8 mouse cellular contexts compared by ENCODE assay signal in the genomic region with DNA sequence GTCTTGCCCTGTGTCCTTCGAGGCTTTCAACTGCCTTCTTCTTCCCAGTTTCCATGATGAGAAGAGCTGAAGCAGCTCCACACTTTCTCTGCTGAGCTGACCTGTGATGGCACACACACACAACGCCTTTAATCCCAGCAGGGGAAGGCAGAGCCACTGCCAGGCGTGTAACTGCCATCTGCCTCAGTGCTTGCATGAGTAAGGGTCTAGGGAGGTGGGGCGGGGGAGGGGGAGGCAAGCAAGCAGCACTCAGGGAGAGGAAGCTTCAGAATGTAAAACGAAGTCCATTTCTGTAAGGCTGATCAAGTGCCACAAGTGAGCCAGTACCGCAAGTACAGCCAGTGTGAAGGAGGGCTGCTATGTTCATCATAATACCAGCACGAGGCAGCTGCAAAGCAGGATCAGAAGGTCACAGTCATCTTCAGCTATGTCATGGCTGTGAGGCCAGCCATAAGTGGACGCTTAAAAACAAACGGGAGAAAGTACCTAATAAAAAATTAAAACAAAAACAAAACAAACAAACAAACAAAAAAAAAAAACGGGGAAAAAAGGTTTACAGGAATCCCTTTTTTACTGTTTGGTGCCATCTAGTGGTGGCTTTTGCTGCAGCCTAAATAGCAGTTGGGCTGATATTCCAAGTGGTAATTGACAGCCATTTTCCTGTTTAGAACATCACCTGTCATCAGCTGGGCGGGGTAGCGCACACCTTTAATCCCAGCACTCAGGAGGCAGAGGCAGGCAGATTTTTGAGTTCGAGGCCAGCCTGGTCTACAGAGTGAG. TPM values are rescaled to one million over a fixed set of nuclear protein-coding genes. Genes with fewer than 3 reads are reported as not detected.
DNase-seq lines count a peak whose midpoint lies in the region; ATAC-seq and TF ChIP-seq lines count a peak whose summit lies in the region.
"Had no signal": no experiment of that assay in that cellular context is flagged by ENCODE, and none has a peak within 500 bp of the region (broad histone marks: within the 10 kb centered on the region; RNA-seq: fewer than 3 reads in every experiment).

No protein-coding gene starts in this region.

- H3K27me3 ChIP-seq in hindbrain, postnatal 0 days (ENCODE audit: insufficient read depth, low read length), result no peaks in the 10 kb centered on the region

- ATAC-seq in erythroblast, adult 5-6 weeks (replicated peaks; ENCODE audit: low FRiP score, poor library complexity, severe bottlenecking), result peak; percentile 71
- ATAC-seq in hindbrain, postnatal 0 days, result peak; percentile 72

- H3K27ac ChIP-seq in hindbrain, postnatal 0 days, result peak overlapping the region; percentile 74

- H3K9ac ChIP-seq in hindbrain, postnatal 0 days (replicated peaks; ENCODE audit: low read length), result peak overlapping the region; percentile 21; the same call in 1 of the 2 replicates

- H3K4me2 ChIP-seq in hindbrain, postnatal 0 days (ENCODE audit: low read depth, low read length), result no peak overlapping the region

- WGBS in hindbrain, postnatal 0 days, result 54% methylated on average over 13 of the region's 13 CpGs
- 66% methylated on average over 13 of the region's 13 CpGs for WGBS in lung, adult 2 months

- TF ChIP-seq CTCF in hindbrain, postnatal 0 days (IDR thresholded peaks at IDR 0.05; ENCODE audit: low read depth), result peak; percentile 79
- TF ChIP-seq CTCF in lung, adult 2 months (IDR thresholded peaks at IDR 0.05; ENCODE audit: insufficient read depth, low read length), result no peak

- H3K4me3 ChIP-seq in hindbrain, postnatal 0 days (ENCODE audit: low read length), result no peak overlapping the region
- H3K4me3 ChIP-seq in lung, adult 2 months (replicated peaks; ENCODE audit: extremely low read depth, low read depth, low read length), result no peak overlapping the region
- H3K4me3 ChIP-seq: myocyte had no signal

- H3K4me1 ChIP-seq in hindbrain, postnatal 0 days (ENCODE audit: insufficient read depth, low read length), result no peaks in the 10 kb centered on the region
- peaks cover 4% of the 10 kb centered on the region; the same call in 1 of the 2 replicates for H3K4me1 ChIP-seq in lung, adult 2 months (ENCODE audit: control insufficient read depth, insufficient read depth, low read length)

- H3K9me3 ChIP-seq in hindbrain, postnatal 0 days (ENCODE audit: low read length), result no peaks in the 10 kb centered on the region

- peaks cover 31% of the 10 kb centered on the region for H3K36me3 ChIP-seq in hindbrain, postnatal 0 days (ENCODE audit: insufficient read depth, low read length)

- DNase-seq in 3T3-L1 (ENCODE audit: low read depth, low spot score), result peak; percentile 85
- peak; percentile 64 to 67 for DNase-seq in B cell, adult 2 months
- DNase-seq in brain, adult 2 months (ENCODE audit: low read depth, low spot score), result peak; percentile 80
- peak; percentile 92 for DNase-seq in hindbrain, postnatal 0 days (ENCODE audit: low spot score)
- peak; percentile 28 for DNase-seq in lung, adult 2 months
- DNase-seq in retina, postnatal 1 day, result peak; percentile 83

- TF ChIP-seq POLR2A in lung, adult 2 months (IDR thresholded peaks at IDR 0.05; ENCODE audit: borderline replicate concordance, extremely low read depth, low read depth, low read length), result no peak

RNA-seq across cellular contexts. Expression of gene Zfp143, which starts 22.6 kb away (rescaled TPM):
- total RNA-seq in erythroblast, adult 5-6 weeks (2015; ENCODE audit: low replicate concordance), result 16.1 and 22.1 TPM in 2 replicates
- 14.6 and 16.7 TPM in 2 replicates for total RNA-seq in erythroblast, adult 5-6 weeks (2017; ENCODE audit: low replicate concordance)
- 12.3 and 17.1 TPM in 2 replicates for total RNA-seq in hindbrain, postnatal 0 days (2014; rRNA removed)
- polyA plus RNA-seq in hindbrain, postnatal 0 days (2015; fragmentation: Nextera tagmentation; extraction: Ambion mirVana), result 6.2 and 7.1 TPM in 2 replicates
- polyA plus RNA-seq in lung, adult 2 months (2012; rRNA removed), result 12.5 and 15.0 TPM in 2 replicates

RNA-seq across cellular contexts. Expression of gene Wee1, which starts 38.3 kb away (rescaled TPM):
- total RNA-seq in erythroblast, adult 5-6 weeks (2015; ENCODE audit: low replicate concordance), result 8.5 and 21.9 TPM in 2 replicates
- 6.8 and 9.5 TPM in 2 replicates for total RNA-seq in erythroblast, adult 5-6 weeks (2017; ENCODE audit: low replicate concordance)
- total RNA-seq in hindbrain, postnatal 0 days (2014; rRNA removed), result 8.2 and 11.0 TPM in 2 replicates
- polyA plus RNA-seq in hindbrain, postnatal 0 days (2015; fragmentation: Nextera tagmentation; extraction: Ambion mirVana), result 5.6 and 6.2 TPM in 2 replicates
- polyA plus RNA-seq in lung, adult 2 months (2012; rRNA removed), result 2.9 and 5.9 TPM in 2 replicates

Comparison
In these comparisons a context has a peak if more than half of its experiments do, and no peak if none do; other contexts are left out.
1. DNase-seq: peak in every context shown above with its lines; median percentile 92 in hindbrain, postnatal 0 days; 85 in 3T3-L1; 83 in retina, postnatal 1 day; 80 in brain, adult 2 months; 66 in B cell, adult 2 months; 28 in lung, adult 2 months.